Mouse (Mus musculus) kidney, adult 2 months (tissue): ENCODE measurements at regions not wholly inside any gene's neighbourhood (a gene's known extent, or its start where the extent isn't known, plus 50 kb on each side); places are given as distances from the start of the nearest gene placed in this dataset.

Source experiments
- DNase-seq: peaks from one replicate; pipeline ENCODE4 v3.0.0; 2021
- H3K27ac ChIP-seq: fragments of 200-500 bp; 2 replicates; pipeline ENCODE4 v1.5.1; 2012; ENCODE audit warnings: low read depth, low read length, control low read depth, inconsistent platforms; ENCODE audit not compliant: insufficient read depth
- H3K27me3 ChIP-seq: fragments of 200-500 bp; replicated peaks from 2 replicates; pipeline ENCODE4 v1.6.1; 2012; ENCODE audit warnings: mild to moderate bottlenecking, moderate library complexity, low read length, inconsistent platforms; ENCODE audit not compliant: control insufficient read depth, insufficient read depth
- H3K36me3 ChIP-seq: fragments of 200-500 bp; 2 replicates; pipeline ENCODE4 v1.6.1; 2012; ENCODE audit warnings: mild to moderate bottlenecking, moderate library complexity, low read length, inconsistent platforms; ENCODE audit not compliant: control insufficient read depth, insufficient read depth
- H3K4me1 ChIP-seq: fragments of 200-500 bp; 2 replicates; pipeline ENCODE4 v1.6.1; 2011; ENCODE audit warnings: low read length; ENCODE audit not compliant: control insufficient read depth, insufficient read depth
- H3K4me3 ChIP-seq: fragments of 200-500 bp; 2 replicates; pipeline ENCODE4 v1.5.1; 2011; ENCODE audit warnings: mild to moderate bottlenecking, low read depth, low read length, control low read depth; ENCODE audit not compliant: insufficient read depth
- CTCF ChIP-seq: fragments of 200-500 bp; conservative IDR thresholded peaks from 2 replicates; pipeline ENCODE4 v1.5.1; 2011; ENCODE audit warnings: low read depth, mild to moderate bottlenecking, control low read depth, low read length, moderate library complexity, mixed read lengths; ENCODE audit not compliant: insufficient read depth, insufficient read length
- POLR2A ChIP-seq: fragments of 200-500 bp; IDR thresholded peaks from one replicate; pipeline ENCODE4 v1.6.1; 2011; ENCODE audit warnings: low read depth, low read length, control low read depth
- WGBS: fragments of 180-500 bp; shearing (Covaris S2); methylation state at CpG from one replicate; pipeline ENCODE4 v1.1.7; 2018; 5-methylcytosine and 5-hydroxymethylcytosine counted together

- no peaks in the 10 kb centered on the region for H3K4me1 ChIP-seq
- no peak overlapping the region for H3K4me3 ChIP-seq
- no peak overlapping the region for H3K27ac ChIP-seq
- H3K36me3 ChIP-seq = no peaks in the 10 kb centered on the region
- H3K27me3 ChIP-seq = no peaks in the 10 kb centered on the region
- 57% methylated on average over 4 of the region's 4 CpGs for WGBS
- no peak for DNase-seq
- TF ChIP-seq POLR2A (no peak), CTCF (no peak)
Measured at GRCm38 (mm10) chr10:87696485-87696884, 161.6 kb upstream of the Igf1 start.

- Histone ChIP-seq H3K36me3 (no peaks in the 10 kb centered on the region), H3K27ac (no peak overlapping the region), H3K4me3 (no peak overlapping the region), H3K27me3 (no peaks in the 10 kb centered on the region), H3K4me1 (0 out of 2 replicates have a peak, but pooled peaks cover 3% of the 10 kb centered on the region)
- TF ChIP-seq POLR2A = no peak
- TF ChIP-seq CTCF = no peak
- peak; percentile 1 for DNase-seq
- WGBS = 63% methylated on average over 4 of the region's 4 CpGs
Measured at GRCm38 (mm10) chr10:87711209-87711608, 146.9 kb upstream of the Igf1 start.

GRCm38 (mm10) chr10:87711798-87712197 is 146.3 kb upstream of the Igf1 start:
- no peaks in the 10 kb centered on the region for H3K27me3 ChIP-seq
- H3K36me3 ChIP-seq = no peaks in the 10 kb centered on the region
- DNase-seq = peak; percentile 39
- TF ChIP-seq POLR2A = no peak
- TF ChIP-seq CTCF = no peak
- 0 out of 2 replicates have a peak, but pooled peaks cover 3% of the 10 kb centered on the region for H3K4me1 ChIP-seq
- WGBS = 25% methylated on average over 3 of the region's 3 CpGs
- no peak overlapping the region for H3K27ac ChIP-seq
- H3K4me3 ChIP-seq = no peak overlapping the region

- no peak overlapping the region for H3K27ac ChIP-seq
- 0 out of 2 replicates have a peak, but pooled peaks cover 3% of the 10 kb centered on the region for H3K4me1 ChIP-seq
- DNase-seq = no peak
- TF ChIP-seq CTCF (no peak), POLR2A (no peak)
- no peaks in the 10 kb centered on the region for H3K36me3 ChIP-seq
- no peaks in the 10 kb centered on the region for H3K27me3 ChIP-seq
- H3K4me3 ChIP-seq = no peak overlapping the region
- 73% methylated on average over 6 of the region's 6 CpGs for WGBS
Measured at GRCm38 (mm10) chr10:87715874-87716600, 142.0 kb upstream of the Igf1 start.

GRCm38 (mm10) chr10:87717156-87717555 is 140.9 kb upstream of the Igf1 start:
- H3K4me1 ChIP-seq = no peaks in the 10 kb centered on the region
- H3K27ac ChIP-seq = no peak overlapping the region
- TF ChIP-seq CTCF = no peak
- no peak for TF ChIP-seq POLR2A
- no peaks in the 10 kb centered on the region for H3K27me3 ChIP-seq
- no peak overlapping the region for H3K4me3 ChIP-seq
- no peaks in the 10 kb centered on the region for H3K36me3 ChIP-seq
- peak; percentile 61 for DNase-seq

GRCm38 (mm10) chr10:87718491-87718890 is 139.6 kb upstream of the Igf1 start:
- no peak overlapping the region for H3K4me3 ChIP-seq
- no peaks in the 10 kb centered on the region for H3K36me3 ChIP-seq
- no peak overlapping the region for H3K27ac ChIP-seq
- H3K4me1 ChIP-seq = no peaks in the 10 kb centered on the region
- WGBS = 68% methylated on average over 7 of the region's 7 CpGs
- H3K27me3 ChIP-seq = no peaks in the 10 kb centered on the region
- TF ChIP-seq POLR2A = no peak
- no peak for TF ChIP-seq CTCF
- peak; percentile 41 for DNase-seq

- DNase-seq = no peak
- TF ChIP-seq CTCF = no peak
- no peak for TF ChIP-seq POLR2A
- Histone ChIP-seq H3K27ac (no peak overlapping the region), H3K4me1 (no peaks in the 10 kb centered on the region), H3K36me3 (no peaks in the 10 kb centered on the region), H3K27me3 (no peaks in the 10 kb centered on the region), H3K4me3 (no peak overlapping the region)
Measured at GRCm38 (mm10) chr10:87719978-87720377, 138.1 kb upstream of the Igf1 start.
